Mouse (Mus musculus) gastrocnemius, postnatal 14 days (tissue): ENCODE results near the gene Fxyd3. TPM values are rescaled to one million over a fixed set of nuclear protein-coding genes. Genes with fewer than 3 reads are reported as not detected.

Experiments
- DNase-seq: peaks from one replicate; pipeline ENCODE4 v3.0.0; 2021; ENCODE audit warnings: mixed read lengths
- intact Hi-C: fragments of 180-260 bp; cut with DNase I; formaldehyde crosslinking; loops from one replicate; pipeline ENCODE4 v1.15.1; 2025; ENCODE audit warnings: low total_unique reads
- microRNA-seq, 2 experiments: library from miRNA; unstranded; fragments of <30 nt; microRNA quantifications; one replicate each; pipeline ENCODE4 v1.2.0; 2021
- total RNA-seq, 2 experiments: library from RNA; stranded (reverse); gene quantifications; 2 replicates each; pipeline ENCODE4 v1.2.3; 2021

Gene Fxyd3
- total RNA-seq, 2 experiments from 2014 or later: 1.9 to 3.3 TPM

DNA sequence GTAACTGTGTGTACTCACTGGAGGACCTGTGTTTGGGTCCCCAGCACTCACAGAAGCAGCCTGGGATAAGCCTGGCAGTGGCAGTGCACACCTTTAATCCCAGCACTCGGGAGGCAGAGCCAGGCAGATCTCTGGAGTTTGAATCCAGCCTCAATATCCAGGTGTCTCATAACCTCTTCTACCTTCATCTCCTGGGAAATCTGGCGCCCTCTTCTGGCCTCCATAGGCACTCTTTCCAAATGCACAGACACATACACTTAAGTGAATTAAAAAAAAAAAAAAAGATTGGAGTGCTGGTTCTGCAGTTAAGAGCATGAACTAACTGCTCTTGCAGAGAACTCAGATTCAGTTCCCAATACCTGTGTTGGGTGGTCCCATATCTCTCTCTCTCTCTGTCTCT lies 45.8 kb downstream of the Fxyd3 start:
- DNase-seq: no peak
- intact Hi-C loops: no loop called here

DNA sequence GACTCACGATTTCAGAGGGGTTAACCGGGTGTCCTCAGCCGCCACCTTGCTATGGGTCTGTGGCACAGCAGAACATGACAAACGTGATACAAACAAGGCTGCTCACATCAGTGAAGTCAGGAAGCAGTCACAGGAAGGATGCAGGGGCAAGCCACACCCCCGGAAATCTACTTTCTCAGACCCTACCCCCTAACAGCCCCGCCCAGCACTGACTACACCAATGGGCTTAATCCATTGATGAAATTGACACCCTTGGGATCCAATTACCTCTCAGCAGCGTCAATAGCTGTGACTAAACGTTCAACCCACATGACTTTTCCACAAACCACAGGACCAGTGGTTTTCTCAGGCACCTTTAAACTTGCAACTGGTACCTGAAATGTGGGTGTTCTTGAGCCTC lies 47.9 kb downstream of the Fxyd3 start:
- DNase-seq: no peak
- intact Hi-C loops: no loop called here

Small RNA genes lying within 50 kb of the gene (microRNA-seq; reads per million reads assigned to microRNA genes)
- 0 reads per million in 2 experiments for gene Mir7050

Other genes with a start within 250 kb of the Fxyd3 start
- not detected for gene Ffar3, start 220.5 kb downstream of the Fxyd3 start, total RNA-seq
- not detected for gene Ffar1, start 215.1 kb downstream of the Fxyd3 start, total RNA-seq
- under 1 TPM in 1 of 2 experiments, not detected in 1; 0.29 TPM for gene Cd22, start 196.4 kb downstream of the Fxyd3 start, total RNA-seq
- 1 to 10 TPM; 3.5 to 9.6 TPM for gene Mag, start 161.8 kb downstream of the Fxyd3 start, total RNA-seq
- gene Hamp2, start 152.0 kb downstream of the Fxyd3 start, total RNA-seq: not detected
- not detected for gene Hamp, start 132.7 kb downstream of the Fxyd3 start, total RNA-seq
- 10 to 100 TPM; 68.9 to 70.5 TPM for gene Usf2, start 119.9 kb downstream of the Fxyd3 start, total RNA-seq
- under 1 TPM; 0.35 to 0.47 TPM for gene Lsr, start 103.2 kb downstream of the Fxyd3 start, total RNA-seq
- gene Fam187b, start 102.9 kb downstream of the Fxyd3 start, total RNA-seq: under 1 TPM in 1 of 2 experiments, not detected in 1; 0.23 TPM
- 10 to 100 TPM; 12.6 to 14.3 TPM for gene Fxyd5, start 34.2 kb downstream of the Fxyd3 start, total RNA-seq
- gene Fxyd7, start 25.2 kb downstream of the Fxyd3 start, total RNA-seq: 1 to 10 TPM; 2.0 to 2.1 TPM
- gene Fxyd1, start 19.5 kb downstream of the Fxyd3 start, total RNA-seq: 1,000 to 10,000 TPM; 1,292 to 1,295 TPM
- 1 to 10 TPM; 6.2 to 8.7 TPM for gene Lgi4, start 17.4 kb downstream of the Fxyd3 start, total RNA-seq
- 1 to 10 TPM; 7.6 to 9.6 TPM for gene Hpn, start 38.6 kb upstream of the Fxyd3 start, total RNA-seq
- 100 to 1,000 TPM; 443 to 446 TPM for gene Scn1b, start 50.3 kb upstream of the Fxyd3 start, total RNA-seq
- gene Gramd1a, start 79.2 kb upstream of the Fxyd3 start, total RNA-seq: 10 to 100 TPM; 23.9 to 36.8 TPM
- not detected for gene Scgb2b2, start 213.8 kb upstream of the Fxyd3 start, total RNA-seq
- gene Scgb1b2, start 215.1 kb upstream of the Fxyd3 start, total RNA-seq: not detected